Mouse (Mus musculus) CH12.LX (cell line): ENCODE measurements around the gene Tinagl1. TPM values are rescaled to one million over a fixed set of nuclear protein-coding genes. Genes with fewer than 3 reads are reported as not detected.

Source experiments
- DNase-seq: peaks from one replicate; pipeline ENCODE4 v3.0.0-alpha.2; 2013; ENCODE audit errors: extremely low read depth
- H3K27ac ChIP-seq: 2 replicates; pipeline ENCODE4 v1.5.1; 2012; ENCODE audit warnings: low read depth, mild to moderate bottlenecking, control low read depth, moderate library complexity; ENCODE audit not compliant: insufficient read depth
- H3K27me3 ChIP-seq: replicated peaks from 2 replicates; pipeline ENCODE3; 2012; ENCODE audit warnings: inconsistent platforms
- H3K36me3 ChIP-seq, 2 experiments: replicated peaks in 1 of 2; 2 replicates each; pipeline versions ENCODE3 to v1.6.1; 2012; ENCODE audit warnings: inconsistent platforms in 1 of 2, low read length in 1 of 2, mild to moderate bottlenecking in 1 of 2, mixed read lengths in 1 of 2, moderate library complexity in 1 of 2; ENCODE audit not compliant: control insufficient read depth in 1 of 2, insufficient read depth in 1 of 2
- H3K4me1 ChIP-seq, 2 experiments: 2 replicates each; pipeline ENCODE4 v1.6.1; 2012; ENCODE audit warnings: inconsistent platforms in 1 of 2, moderate library complexity in 1 of 2; ENCODE audit not compliant: insufficient read depth in 2 of 2, control insufficient read depth in 1 of 2
- H3K4me2 ChIP-seq: 2 replicates; pipeline ENCODE4 v1.6.1; 2012; ENCODE audit warnings: low read depth, mild to moderate bottlenecking, control low read depth; ENCODE audit not compliant: poor library complexity, insufficient read depth, severe bottlenecking
- H3K4me3 ChIP-seq, 3 experiments: fragments of 150-350 bp in 1 of 3; sonication (generic) in 1 of 3; replicated peaks in 1 of 3; 2 replicates each; pipeline versions ENCODE3 to v1.5.1; 2011 to 2012; ENCODE audit warnings: low read depth in 2 of 3, low read length in 2 of 3, mild to moderate bottlenecking in 2 of 3, moderate library complexity in 2 of 3, control low read depth in 1 of 3, improper control_type of control experiment in 1 of 3, inconsistent platforms in 1 of 3, mixed read lengths in 1 of 3; ENCODE audit not compliant: poor library complexity in 1 of 3
- H3K79me2 ChIP-seq: replicated peaks from 2 replicates; pipeline ENCODE4 v1.6.1; 2012; ENCODE audit warnings: mild to moderate bottlenecking, moderate library complexity; ENCODE audit not compliant: control insufficient read depth, poor library complexity, insufficient read depth, severe bottlenecking; ENCODE audit errors: extremely low read depth
- H3K9ac ChIP-seq: 2 replicates; pipeline ENCODE4 v1.6.1; 2012; ENCODE audit warnings: low read depth, mild to moderate bottlenecking, control low read depth, moderate library complexity; ENCODE audit not compliant: insufficient read depth
- H3K9me3 ChIP-seq: replicated peaks from 2 replicates; pipeline ENCODE3; 2012; ENCODE audit warnings: low read length, inconsistent platforms, mixed read lengths
- BHLHE40 ChIP-seq: IDR thresholded peaks from 2 replicates; pipeline ENCODE4 v1.6.1; 2011; ENCODE audit warnings: mild to moderate bottlenecking, low read depth, low read length, improper control_type of control experiment
- CHD2 ChIP-seq: IDR thresholded peaks from 2 replicates; pipeline ENCODE4 v1.6.1; 2011; ENCODE audit warnings: low read length, improper control_type of control experiment
- CTCF ChIP-seq, 2 experiments: IDR thresholded peaks in 1 of 2; conservative IDR thresholded peaks in 1 of 2; 2 replicates each; pipeline ENCODE4 v1.5.1; 2011 to 2012; ENCODE audit warnings: low read depth in 2 of 2, low read length in 2 of 2, improper control_type of control experiment in 1 of 2, inconsistent platforms in 1 of 2, mild to moderate bottlenecking in 1 of 2, moderate library complexity in 1 of 2
- E2F4 ChIP-seq: IDR thresholded peaks from 2 replicates; pipeline ENCODE4 v1.6.1; 2011; ENCODE audit warnings: low read depth, low read length, improper control_type of control experiment; ENCODE audit not compliant: insufficient replicate concordance
- ELF1 ChIP-seq: IDR thresholded peaks from 2 replicates; pipeline ENCODE4 v1.6.1; 2014; ENCODE audit warnings: low read depth, mild to moderate bottlenecking, inconsistent platforms, low read length, improper control_type of control experiment
- ETS1 ChIP-seq: conservative IDR thresholded peaks from 2 replicates; pipeline ENCODE4 v1.6.1; 2012; ENCODE audit warnings: low read depth, mild to moderate bottlenecking, inconsistent platforms, low read length, improper control_type of control experiment, moderate library complexity
- GABPA ChIP-seq: IDR thresholded peaks from 2 replicates; pipeline ENCODE4 v1.6.1; 2012; ENCODE audit warnings: low read depth, low read length, improper control_type of control experiment, inconsistent platforms; ENCODE audit not compliant: insufficient replicate concordance
- HCFC1 ChIP-seq: IDR thresholded peaks from 2 replicates; pipeline ENCODE4 v1.6.1; 2012; ENCODE audit warnings: low read depth, mild to moderate bottlenecking, inconsistent platforms, low read length, improper control_type of control experiment
- JUND ChIP-seq: conservative IDR thresholded peaks from 2 replicates; pipeline ENCODE4 v1.6.1; 2011; ENCODE audit warnings: low read depth, low read length, improper control_type of control experiment
- MAFK ChIP-seq: IDR thresholded peaks from 2 replicates; pipeline ENCODE4 v1.6.1; 2011; ENCODE audit warnings: low read length, improper control_type of control experiment; ENCODE audit not compliant: insufficient replicate concordance
- MYC ChIP-seq: IDR thresholded peaks from 2 replicates; pipeline ENCODE4 v1.6.1; 2011; ENCODE audit warnings: low read depth, mild to moderate bottlenecking, improper control_type of control experiment, low read length
- NRF1 ChIP-seq: IDR thresholded peaks from 2 replicates; pipeline ENCODE4 v1.6.1; 2014; ENCODE audit warnings: low read depth, mild to moderate bottlenecking, inconsistent platforms, low read length, improper control_type of control experiment, moderate library complexity
- PAX5 ChIP-seq: IDR thresholded peaks from 2 replicates; pipeline ENCODE4 v1.6.1; 2012; ENCODE audit warnings: low read length, inconsistent platforms, mixed read lengths
- POLR2A ChIP-seq: IDR thresholded peaks from 2 replicates; pipeline ENCODE4 v1.6.1; 2011; ENCODE audit warnings: low read depth, mild to moderate bottlenecking, improper control_type of control experiment, low read length
- POLR2AphosphoS2 ChIP-seq: IDR thresholded peaks from 2 replicates; pipeline ENCODE4 v1.6.1; 2011; ENCODE audit warnings: low read depth, low read length, improper control_type of control experiment
- TCF12 ChIP-seq: IDR thresholded peaks from 2 replicates; pipeline ENCODE4 v1.6.1; 2014; ENCODE audit warnings: low read depth, mild to moderate bottlenecking, inconsistent platforms, low read length, improper control_type of control experiment
- ZNF384 ChIP-seq: IDR thresholded peaks from 2 replicates; pipeline ENCODE4 v1.6.1; 2012; ENCODE audit warnings: low read depth, low read length, improper control_type of control experiment, inconsistent platforms
- dilution Hi-C: fragments of 300-500 bp; cut with MboI; formaldehyde crosslinking; loops from 2 replicates; pipeline ENCODE4 v1.14.3; 2020; ENCODE audit warnings: low sequenced_read_pairs; ENCODE audit not compliant: extremely low pct_unique_long_range_greater_than_20kb, extremely low pct_ligation_motif_present
- in situ Hi-C: fragments of 300-500 bp; cut with MboI; formaldehyde crosslinking; loops from 3 replicates; pipeline ENCODE4 v1.14.3; 2019; ENCODE audit warnings: low sequenced_read_pairs, low pct_ligation_motif_present, low pct_unique_long_range_greater_than_20kb, mixed read lengths
- polyA plus RNA-seq: library from polyadenylated mRNA; unstranded; fragments of >175 nt; gene quantifications from 2 replicates; pipeline ENCODE4 v1.2.1, GENCODE M21; 2012; ENCODE audit warnings: low read depth; ENCODE audit not compliant: insufficient read length
- total RNA-seq, 2 experiments: library from RNA; depleted of rRNA; stranded (reverse); fragments of 300-350 nt in 1 of 2; fragments of >200 nt in 1 of 2; gene quantifications; 2 replicates each; pipeline ENCODE4 v1.2.3; 2012 to 2014

Tinagl1 gene
- total and polyA plus RNA-seq, 3 experiments, result not detected

DNA sequence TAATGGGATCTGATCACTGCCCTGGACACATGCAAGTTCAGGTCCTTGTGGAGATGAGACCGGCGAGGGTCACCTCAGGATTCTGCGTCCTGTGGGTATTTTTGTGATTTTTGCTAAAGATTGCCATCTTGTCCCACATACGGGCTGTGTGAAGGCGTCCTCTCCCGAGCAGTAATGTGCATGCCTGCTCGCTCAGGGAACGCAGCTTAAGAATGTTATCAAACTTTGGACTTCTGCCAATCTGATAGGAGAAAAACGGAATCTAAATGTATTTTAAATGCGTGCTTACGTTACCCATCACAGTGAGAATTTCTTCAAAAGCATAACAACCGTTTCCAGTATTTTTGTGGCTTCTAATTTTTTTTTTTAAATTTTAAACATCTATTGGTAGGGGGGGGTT lies 12.0 kb upstream of the Tinagl1 start:
- H3K27me3 ChIP-seq, result peaks cover 86% of the 10 kb centered on the region
- H3K36me3 ChIP-seq, result no peaks in the 10 kb centered on the region
- peaks cover 0 to 8% of the 10 kb centered on the region in 2 experiments; a peak in 2 of 4 replicates for H3K4me1 ChIP-seq
- H3K9ac ChIP-seq, result no peak overlapping the region
- H3K27ac ChIP-seq, result no peak overlapping the region
- no peaks in the 10 kb centered on the region for H3K79me2 ChIP-seq
- no peak overlapping the region for H3K4me3 ChIP-seq
- in situ Hi-C loops (no loop called here), dilution Hi-C loops (no loop called here)
- DNase-seq, result no peak
- H3K4me2 ChIP-seq, result no peak overlapping the region
- no peaks in the 10 kb centered on the region for H3K9me3 ChIP-seq
- TF ChIP-seq PAX5, result no peak

DNA sequence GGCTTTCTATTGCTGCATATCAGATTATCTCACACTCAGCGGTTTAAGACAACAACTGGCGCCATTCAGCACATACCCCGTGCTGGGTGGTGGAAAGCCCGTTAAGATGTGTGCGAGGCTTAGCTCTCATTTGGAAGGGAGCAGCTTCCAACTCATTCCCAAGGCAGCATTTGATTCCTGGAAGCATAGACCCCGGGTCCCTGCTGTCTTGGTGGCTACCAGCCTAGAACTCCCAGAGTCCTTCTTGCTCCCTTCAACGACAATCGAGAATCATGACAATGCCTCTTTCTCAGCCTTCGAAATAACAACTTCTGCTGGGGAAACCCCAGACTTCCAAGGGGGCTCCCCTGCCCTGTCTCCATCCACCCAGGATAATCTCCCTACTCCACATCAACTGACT lies 11.5 kb upstream of the Tinagl1 start:
- no peak for TF ChIP-seq POLR2AphosphoS2
- no peak for TF ChIP-seq ETS1
- no peak for TF ChIP-seq E2F4
- TF ChIP-seq MYC, result no peak
- TF ChIP-seq TCF12, result no peak
- TF ChIP-seq CTCF (conservative IDR thresholded peaks at IDR 0.05 in 1 of 2, IDR thresholded peaks at IDR 0.05 in 1 of 2; ENCODE audit: low read depth in 2 of 2, low read length in 2 of 2), result no peak
- TF ChIP-seq NRF1, result no peak
- no peak for TF ChIP-seq MAFK
- TF ChIP-seq ELF1, result no peak
- no peak for TF ChIP-seq HCFC1
- no peak for TF ChIP-seq CHD2
- TF ChIP-seq POLR2A, result no peak
- no peak for TF ChIP-seq ZNF384
- TF ChIP-seq GABPA, result no peak
- H3K4me1 ChIP-seq, result peaks cover 0 to 8% of the 10 kb centered on the region in 2 experiments; a peak in 2 of 4 replicates
- no peak overlapping the region for H3K4me2 ChIP-seq
- no peaks in the 10 kb centered on the region for H3K36me3 ChIP-seq
- H3K27me3 ChIP-seq, result peaks cover 86% of the 10 kb centered on the region
- DNase-seq, result no peak
- dilution Hi-C loops, result no loop called here
- H3K79me2 ChIP-seq, result no peaks in the 10 kb centered on the region
- H3K9me3 ChIP-seq, result no peaks in the 10 kb centered on the region
- H3K9ac ChIP-seq, result no peak overlapping the region
- no peak overlapping the region for H3K4me3 ChIP-seq
- H3K27ac ChIP-seq, result no peak overlapping the region
- in situ Hi-C loops, result no loop called here

DNA sequence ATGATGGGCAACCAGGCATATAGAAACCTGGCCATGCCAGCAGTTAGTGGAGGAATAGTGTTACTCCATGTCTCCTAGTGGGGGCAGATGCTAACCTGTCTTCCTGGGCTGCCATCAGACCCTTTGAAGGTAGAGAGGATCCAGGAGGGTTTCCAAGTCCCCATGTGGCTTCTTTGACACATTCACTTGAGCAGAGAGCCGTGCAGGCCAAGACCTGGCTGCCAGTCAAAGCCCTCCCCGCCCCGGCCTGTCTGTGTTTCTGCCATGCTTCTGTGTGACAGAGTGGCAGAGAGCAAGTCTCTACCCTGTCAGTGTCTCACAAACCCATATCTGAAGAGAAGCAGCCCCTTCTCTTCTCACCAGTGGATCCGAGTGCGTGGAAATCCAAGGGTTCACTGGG lies 9.0 kb upstream of the Tinagl1 start:
- Histone ChIP-seq H3K4me1 (peaks cover 0 to 8% of the 10 kb centered on the region in 2 experiments; a peak in 2 of 4 replicates), H3K79me2 (no peaks in the 10 kb centered on the region)
- no peak for TF ChIP-seq JUND
- TF ChIP-seq BHLHE40, result no peak
- TF ChIP-seq, all 38 proteins: peak for 0
- peaks cover 87% of the 10 kb centered on the region for H3K27me3 ChIP-seq
- no peak for DNase-seq
- in situ Hi-C loops, result loop anchor here (5.0 kb wide), 1 partner anchor 42 kb away; no protein-coding TSS in a partner anchor
- no peaks in the 10 kb centered on the region for H3K9me3 ChIP-seq
- H3K4me2 ChIP-seq, result no peak overlapping the region
- dilution Hi-C loops, result no loop called here
- no peaks in the 10 kb centered on the region for H3K36me3 ChIP-seq
- H3K27ac ChIP-seq, result no peak overlapping the region
- H3K4me3 ChIP-seq, result no peak overlapping the region
- no peak overlapping the region for H3K9ac ChIP-seq
